Mouse (Mus musculus) CH12.LX (cell line): ENCODE measurements around the gene Lcor. TPM values are rescaled to one million over a fixed set of nuclear protein-coding genes. Genes with fewer than 3 reads are reported as not detected.

Source experiments
- DNase-seq: peaks from one replicate; pipeline ENCODE4 v3.0.0-alpha.2; 2013; ENCODE audit errors: extremely low read depth
- H3K27ac ChIP-seq: 2 replicates; pipeline ENCODE4 v1.5.1; 2012; ENCODE audit warnings: low read depth, mild to moderate bottlenecking, control low read depth, moderate library complexity; ENCODE audit not compliant: insufficient read depth
- H3K27me3 ChIP-seq: replicated peaks from 2 replicates; pipeline ENCODE3; 2012; ENCODE audit warnings: inconsistent platforms
- H3K36me3 ChIP-seq, 2 experiments: replicated peaks in 1 of 2; 2 replicates each; pipeline versions ENCODE3 to v1.6.1; 2012; ENCODE audit warnings: inconsistent platforms in 1 of 2, low read length in 1 of 2, mild to moderate bottlenecking in 1 of 2, mixed read lengths in 1 of 2, moderate library complexity in 1 of 2; ENCODE audit not compliant: control insufficient read depth in 1 of 2, insufficient read depth in 1 of 2
- H3K4me1 ChIP-seq, 2 experiments: 2 replicates each; pipeline ENCODE4 v1.6.1; 2012; ENCODE audit warnings: inconsistent platforms in 1 of 2, moderate library complexity in 1 of 2; ENCODE audit not compliant: insufficient read depth in 2 of 2, control insufficient read depth in 1 of 2
- H3K4me2 ChIP-seq: 2 replicates; pipeline ENCODE4 v1.6.1; 2012; ENCODE audit warnings: low read depth, mild to moderate bottlenecking, control low read depth; ENCODE audit not compliant: poor library complexity, insufficient read depth, severe bottlenecking
- H3K4me3 ChIP-seq, 3 experiments: fragments of 150-350 bp in 1 of 3; sonication (generic) in 1 of 3; replicated peaks in 1 of 3; 2 replicates each; pipeline versions ENCODE3 to v1.5.1; 2011 to 2012; ENCODE audit warnings: low read depth in 2 of 3, low read length in 2 of 3, mild to moderate bottlenecking in 2 of 3, moderate library complexity in 2 of 3, control low read depth in 1 of 3, improper control_type of control experiment in 1 of 3, inconsistent platforms in 1 of 3, mixed read lengths in 1 of 3; ENCODE audit not compliant: poor library complexity in 1 of 3
- H3K79me2 ChIP-seq: replicated peaks from 2 replicates; pipeline ENCODE4 v1.6.1; 2012; ENCODE audit warnings: mild to moderate bottlenecking, moderate library complexity; ENCODE audit not compliant: control insufficient read depth, poor library complexity, insufficient read depth, severe bottlenecking; ENCODE audit errors: extremely low read depth
- H3K9ac ChIP-seq: 2 replicates; pipeline ENCODE4 v1.6.1; 2012; ENCODE audit warnings: low read depth, mild to moderate bottlenecking, control low read depth, moderate library complexity; ENCODE audit not compliant: insufficient read depth
- H3K9me3 ChIP-seq: replicated peaks from 2 replicates; pipeline ENCODE3; 2012; ENCODE audit warnings: low read length, inconsistent platforms, mixed read lengths
- BHLHE40 ChIP-seq: IDR thresholded peaks from 2 replicates; pipeline ENCODE4 v1.6.1; 2011; ENCODE audit warnings: mild to moderate bottlenecking, low read depth, low read length, improper control_type of control experiment
- CHD2 ChIP-seq: IDR thresholded peaks from 2 replicates; pipeline ENCODE4 v1.6.1; 2011; ENCODE audit warnings: low read length, improper control_type of control experiment
- ELF1 ChIP-seq: IDR thresholded peaks from 2 replicates; pipeline ENCODE4 v1.6.1; 2014; ENCODE audit warnings: low read depth, mild to moderate bottlenecking, inconsistent platforms, low read length, improper control_type of control experiment
- ETS1 ChIP-seq: conservative IDR thresholded peaks from 2 replicates; pipeline ENCODE4 v1.6.1; 2012; ENCODE audit warnings: low read depth, mild to moderate bottlenecking, inconsistent platforms, low read length, improper control_type of control experiment, moderate library complexity
- GABPA ChIP-seq: IDR thresholded peaks from 2 replicates; pipeline ENCODE4 v1.6.1; 2012; ENCODE audit warnings: low read depth, low read length, improper control_type of control experiment, inconsistent platforms; ENCODE audit not compliant: insufficient replicate concordance
- IRF4 ChIP-seq: IDR thresholded peaks from 2 replicates; pipeline ENCODE4 v1.6.1; 2014; ENCODE audit warnings: low read depth, mild to moderate bottlenecking, inconsistent platforms, low read length, improper control_type of control experiment
- JUND ChIP-seq: conservative IDR thresholded peaks from 2 replicates; pipeline ENCODE4 v1.6.1; 2011; ENCODE audit warnings: low read depth, low read length, improper control_type of control experiment
- KAT2A ChIP-seq: IDR thresholded peaks from 2 replicates; pipeline ENCODE4 v1.6.1; 2012; ENCODE audit warnings: low read length, improper control_type of control experiment, inconsistent platforms; ENCODE audit not compliant: insufficient replicate concordance
- MAFK ChIP-seq: IDR thresholded peaks from 2 replicates; pipeline ENCODE4 v1.6.1; 2011; ENCODE audit warnings: low read length, improper control_type of control experiment; ENCODE audit not compliant: insufficient replicate concordance
- MAX ChIP-seq: IDR thresholded peaks from 2 replicates; pipeline ENCODE4 v1.6.1; 2011; ENCODE audit warnings: low read length, improper control_type of control experiment
- MXI1 ChIP-seq: IDR thresholded peaks from 2 replicates; pipeline ENCODE4 v1.6.1; 2011; ENCODE audit warnings: mild to moderate bottlenecking, low read depth, low read length, improper control_type of control experiment
- NELFE ChIP-seq: IDR thresholded peaks from 2 replicates; pipeline ENCODE4 v1.6.1; 2011; ENCODE audit warnings: low read depth, low read length, improper control_type of control experiment
- NRF1 ChIP-seq: IDR thresholded peaks from 2 replicates; pipeline ENCODE4 v1.6.1; 2014; ENCODE audit warnings: low read depth, mild to moderate bottlenecking, inconsistent platforms, low read length, improper control_type of control experiment, moderate library complexity
- PAX5 ChIP-seq: IDR thresholded peaks from 2 replicates; pipeline ENCODE4 v1.6.1; 2012; ENCODE audit warnings: low read length, inconsistent platforms, mixed read lengths
- POLR2A ChIP-seq: IDR thresholded peaks from 2 replicates; pipeline ENCODE4 v1.6.1; 2011; ENCODE audit warnings: low read depth, mild to moderate bottlenecking, improper control_type of control experiment, low read length
- SIN3A ChIP-seq: IDR thresholded peaks from 2 replicates; pipeline ENCODE4 v1.6.1; 2012; ENCODE audit warnings: low read length, improper control_type of control experiment, inconsistent platforms
- UBTF ChIP-seq: IDR thresholded peaks from 2 replicates; pipeline ENCODE4 v1.6.1; 2012; ENCODE audit warnings: low read depth, mild to moderate bottlenecking, inconsistent platforms, low read length, improper control_type of control experiment, moderate library complexity
- USF1 ChIP-seq: IDR thresholded peaks from 2 replicates; pipeline ENCODE4 v1.6.1; 2014; ENCODE audit warnings: low read depth, mild to moderate bottlenecking, inconsistent platforms, low read length, improper control_type of control experiment
- ZKSCAN1 ChIP-seq: IDR thresholded peaks from 2 replicates; pipeline ENCODE4 v1.6.1; 2012; ENCODE audit warnings: low read depth, inconsistent platforms, low read length, improper control_type of control experiment, borderline replicate concordance
- dilution Hi-C: fragments of 300-500 bp; cut with MboI; formaldehyde crosslinking; loops from 2 replicates; pipeline ENCODE4 v1.14.3; 2020; ENCODE audit warnings: low sequenced_read_pairs; ENCODE audit not compliant: extremely low pct_unique_long_range_greater_than_20kb, extremely low pct_ligation_motif_present
- in situ Hi-C: fragments of 300-500 bp; cut with MboI; formaldehyde crosslinking; loops from 3 replicates; pipeline ENCODE4 v1.14.3; 2019; ENCODE audit warnings: low sequenced_read_pairs, low pct_ligation_motif_present, low pct_unique_long_range_greater_than_20kb, mixed read lengths
- polyA plus RNA-seq: library from polyadenylated mRNA; unstranded; fragments of >175 nt; gene quantifications from 2 replicates; pipeline ENCODE4 v1.2.1, GENCODE M21; 2012; ENCODE audit warnings: low read depth; ENCODE audit not compliant: insufficient read length
- total RNA-seq, 2 experiments: library from RNA; depleted of rRNA; stranded (reverse); fragments of 300-350 nt in 1 of 2; fragments of >200 nt in 1 of 2; gene quantifications; 2 replicates each; pipeline ENCODE4 v1.2.3; 2012 to 2014

Gene Lcor
- total and polyA plus RNA-seq, 3 experiments: 2.9 to 4.8 (median 3.4) TPM

GRCm38 (mm10) chr19:41577576-41577975 is 95.1 kb downstream of the Lcor start:
- TF ChIP-seq POLR2A (no peak), NELFE (no peak), MAFK (no peak), ETS1 (no peak), GABPA (no peak), MAX (no peak), ELF1 (no peak), PAX5 (no peak), JUND (no peak), SIN3A (no peak)
- TF ChIP-seq, all 38 proteins: peak for 0
- Histone ChIP-seq H3K79me2 (no peaks in the 10 kb centered on the region), H3K36me3 (peaks cover 10 to 39% of the 10 kb centered on the region in 2 experiments), H3K4me1 (peaks cover 3 to 11% of the 10 kb centered on the region in 2 experiments; a peak in 3 of 4 replicates), H3K27me3 (no peaks in the 10 kb centered on the region), H3K9ac (no peak overlapping the region), H3K9me3 (no peaks in the 10 kb centered on the region), H3K27ac (no peak overlapping the region), H3K4me3 (no peak overlapping the region), H3K4me2 (no peak overlapping the region)
- dilution Hi-C loops (no loop called here), in situ Hi-C loops (no loop called here)
- DNase-seq: no peak

- no peak overlapping the region for H3K9ac ChIP-seq
- no peaks in the 10 kb centered on the region for H3K27me3 ChIP-seq
- no peaks in the 10 kb centered on the region for H3K9me3 ChIP-seq
- no peaks in the 10 kb centered on the region for H3K79me2 ChIP-seq
- in situ Hi-C loops: no loop called here
- no peak for DNase-seq
- H3K4me2 ChIP-seq: no peak overlapping the region
- H3K27ac ChIP-seq: no peak overlapping the region
- peaks cover 25 to 52% of the 10 kb centered on the region in 2 experiments for H3K36me3 ChIP-seq
- H3K4me3 ChIP-seq: no peak overlapping the region
- dilution Hi-C loops: no loop called here
- TF ChIP-seq IRF4: no peak
- TF ChIP-seq USF1: no peak
- TF ChIP-seq ETS1: no peak
- no peak for TF ChIP-seq BHLHE40
- TF ChIP-seq ZKSCAN1: no peak
- no peak for TF ChIP-seq UBTF
- TF ChIP-seq GABPA: no peak
- TF ChIP-seq MXI1: no peak
- no peak for TF ChIP-seq NRF1
- no peak for TF ChIP-seq KAT2A
- no peak for TF ChIP-seq CHD2
- no peaks in the 10 kb centered on the region for H3K4me1 ChIP-seq
Measured at GRCm38 (mm10) chr19:41579311-41579920, 97.0 kb downstream of the Lcor start.
